Mouse (Mus musculus) layer of hippocampus, postnatal 25 days (tissue): Measurements from ENCODE around the gene Angptl2. TPM values are rescaled to one million over a fixed set of nuclear protein-coding genes. Genes with fewer than 3 reads are reported as not detected.

ENCODE experiments used
- total RNA-seq, 2 experiments: library from RNA; stranded (reverse); gene quantifications; 2 replicates each; pipeline ENCODE4 v1.2.3; 2021

Gene Angptl2
- total RNA-seq, 2 experiments from 2014 or later = 1.3 to 1.8 TPM

Other genes starting within 250 kb of the Angptl2 start
- 10 to 100 TPM; 20.5 to 21.4 TPM for gene Slc2a8, start 234.0 kb upstream of the Angptl2 start, total RNA-seq
- 10 to 100 TPM; 37.5 to 44.8 TPM for gene Garnl3, start 84.4 kb upstream of the Angptl2 start, total RNA-seq
- gene Ralgps1, start 155.4 kb downstream of the Angptl2 start, total RNA-seq = 10 to 100 TPM; 53.9 to 63.2 TPM
- 10 to 100 TPM; 11.7 to 13.3 TPM for gene Zbtb34, start 215.3 kb downstream of the Angptl2 start, total RNA-seq